Comparison of ENCODE assay signal across 26 mouse cellular contexts in the genomic region with DNA sequence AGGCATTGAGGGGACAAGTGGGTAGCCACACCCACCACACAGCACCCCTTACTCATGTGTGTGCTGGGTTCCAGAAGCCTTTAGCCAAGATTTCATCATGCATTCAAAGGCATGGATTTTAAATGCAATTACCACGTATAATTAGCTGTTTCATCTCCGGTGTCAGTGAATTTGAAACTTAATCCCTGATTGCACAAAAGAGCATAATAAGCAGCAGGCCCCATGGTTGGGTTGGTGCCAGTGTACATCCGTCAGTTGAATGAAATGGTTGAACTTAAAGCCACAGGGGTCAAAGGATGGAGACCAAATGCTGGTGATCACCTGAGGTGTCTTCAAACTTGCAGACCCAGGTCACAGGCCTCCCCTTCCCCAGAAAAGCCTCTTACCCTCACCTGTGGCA.
"Had no signal": no experiment of that assay in that cellular context is flagged by ENCODE, and none has a peak within 500 bp of the region (broad histone marks: within the 10 kb centered on the region; RNA-seq: fewer than 3 reads in every experiment).

No protein-coding gene starts in this region.

- H3K36me3 ChIP-seq: heart, embryonic 13.5 days; heart, embryonic 15.5 days; hindbrain, embryonic 13.5 days; hindbrain, embryonic 15.5 days; limb, embryonic 10.5 days; limb, embryonic 12.5 days; liver, embryonic 13.5 days; liver, embryonic 15.5 days had no signal

- H3K9me3 ChIP-seq: heart, embryonic 13.5 days; heart, embryonic 15.5 days; hindbrain, embryonic 13.5 days; hindbrain, embryonic 15.5 days; limb, embryonic 10.5 days; limb, embryonic 12.5 days; liver, embryonic 13.5 days; liver, embryonic 15.5 days had no signal

- H3K27ac ChIP-seq: heart, adult 2 months; heart, embryonic 13.5 days; heart, embryonic 15.5 days; hindbrain, embryonic 13.5 days; hindbrain, embryonic 15.5 days; hindbrain, postnatal 0 days; left cerebral cortex, adult 2 months; limb, embryonic 10.5 days; limb, embryonic 12.5 days; liver, embryonic 13.5 days; liver, embryonic 15.5 days had no signal

- H3K4me3 ChIP-seq: heart, adult 2 months; heart, embryonic 13.5 days; heart, embryonic 15.5 days; hindbrain, embryonic 13.5 days; hindbrain, embryonic 15.5 days; layer of hippocampus, adult 2 months; left cerebral cortex, adult 2 months; limb, embryonic 10.5 days; limb, embryonic 12.5 days; liver, embryonic 13.5 days; liver, embryonic 15.5 days had no signal

- ATAC-seq: hindbrain, postnatal 0 days; intestine, embryonic 16.5 days had no signal

- H3K9ac ChIP-seq: heart, embryonic 13.5 days; heart, embryonic 15.5 days; hindbrain, embryonic 13.5 days; hindbrain, embryonic 15.5 days; limb, embryonic 12.5 days; liver, embryonic 13.5 days; liver, embryonic 15.5 days had no signal

- H3K4me1 ChIP-seq: hindbrain, embryonic 15.5 days; limb, embryonic 10.5 days; limb, embryonic 12.5 days; liver, embryonic 13.5 days had no signal

- H3K4me2 ChIP-seq: heart, embryonic 11.5 days; heart, embryonic 13.5 days; heart, embryonic 15.5 days; hindbrain, embryonic 13.5 days; hindbrain, embryonic 15.5 days; limb, embryonic 12.5 days; liver, embryonic 11.5 days; liver, embryonic 13.5 days; liver, embryonic 15.5 days had no signal

- H3K27me3 ChIP-seq: heart, embryonic 13.5 days; heart, embryonic 15.5 days; hindbrain, embryonic 15.5 days; limb, embryonic 12.5 days; liver, embryonic 15.5 days had no signal

- DNase-seq: gastrocnemius, postnatal 14 days; gastrocnemius, postnatal 36 days; heart, adult 11 months; heart, adult 2 months; heart, postnatal 14 days; heart, postnatal 36 days; kidney, adult 11 months; kidney, adult 2 months; kidney, postnatal 10 days; kidney, postnatal 25 days; kidney, postnatal 4 days; liver; liver, embryonic 13.5 days had no signal
